Mouse (Mus musculus): ENCODE measurements at regions not wholly inside any gene's neighbourhood (a gene's known extent, or its start where the extent isn't known, plus 50 kb on each side); places are given as distances from the start of the nearest gene placed in this dataset.

DNA sequence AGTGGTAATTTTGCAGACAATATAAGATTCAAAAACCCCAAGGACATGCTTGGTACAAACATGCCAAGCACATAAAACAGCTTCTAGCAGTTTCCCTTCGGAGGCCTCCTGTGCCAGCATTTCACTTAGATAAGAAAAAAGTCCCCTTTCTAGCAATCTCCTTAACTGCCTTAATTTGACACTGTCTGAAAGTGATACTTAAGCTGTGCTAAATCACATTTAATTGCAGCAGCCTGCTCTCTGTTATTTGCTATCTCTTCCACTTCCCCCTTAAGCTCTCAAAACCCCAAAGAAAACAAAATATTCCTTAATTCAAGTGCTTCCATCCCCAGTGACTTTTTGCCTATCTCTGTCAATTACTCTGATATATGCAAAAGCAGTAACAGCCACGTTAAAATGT is 86.9 kb upstream of the Prokr2 start:
- DNase-seq (ENCODE audit: low spot score) (no peak), ATAC-seq (ENCODE audit: low FRiP score, low read depth) (no peak)
- no peak overlapping the region for H3K4me2 ChIP-seq (replicated peaks; ENCODE audit: low read depth, low read length, severe bottlenecking)
- H3K4me1 ChIP-seq (ENCODE audit: control insufficient read depth, insufficient read depth, low read length) = no peaks in the 10 kb centered on the region
- TF ChIP-seq POLR2A (IDR thresholded peaks at IDR 0.05; ENCODE audit: borderline replicate concordance, extremely low read depth, insufficient read depth, insufficient read length) = no peak
- H3K27me3 ChIP-seq (ENCODE audit: control insufficient read depth, insufficient read depth, low read length) = no peaks in the 10 kb centered on the region
- no peak overlapping the region for H3K9ac ChIP-seq (ENCODE audit: low read depth, low read length, severe bottlenecking)
- no peak overlapping the region for H3K4me3 ChIP-seq (replicated peaks; ENCODE audit: low read length)
- 19% methylated on average over 2 of the region's 2 CpGs for WGBS
- no peaks in the 10 kb centered on the region for H3K9me3 ChIP-seq (ENCODE audit: control insufficient read depth, low read length)
- no peak overlapping the region for H3K27ac ChIP-seq (replicated peaks; ENCODE audit: low read depth, low read length)
- H3K36me3 ChIP-seq (ENCODE audit: control insufficient read depth, insufficient read depth, low read length) = no peaks in the 10 kb centered on the region

GRCm38 (mm10) chr2:132468957-132469642 is 83.9 kb upstream of the Prokr2 start:
- DNase-seq (ENCODE audit: low spot score) (no peak), ATAC-seq (ENCODE audit: low FRiP score, low read depth) (no peak)
- Histone ChIP-seq H3K27me3 (ENCODE audit: control insufficient read depth, insufficient read depth, low read length) (no peaks in the 10 kb centered on the region), H3K9me3 (ENCODE audit: control insufficient read depth, low read length) (no peaks in the 10 kb centered on the region), H3K36me3 (ENCODE audit: control insufficient read depth, insufficient read depth, low read length) (no peaks in the 10 kb centered on the region), H3K4me1 (ENCODE audit: control insufficient read depth, insufficient read depth, low read length) (no peaks in the 10 kb centered on the region), H3K4me3 (replicated peaks; ENCODE audit: low read length) (no peak overlapping the region), H3K9ac (ENCODE audit: low read depth, low read length, severe bottlenecking) (no peak overlapping the region), H3K4me2 (replicated peaks; ENCODE audit: low read depth, low read length, severe bottlenecking) (no peak overlapping the region), H3K27ac (replicated peaks; ENCODE audit: low read depth, low read length) (no peak overlapping the region)
- TF ChIP-seq POLR2A (IDR thresholded peaks at IDR 0.05; ENCODE audit: borderline replicate concordance, extremely low read depth, insufficient read depth, insufficient read length) = no peak
- 85% methylated on average over 9 of the region's 9 CpGs for WGBS

GRCm38 (mm10) chr2:132455029-132455428 is 69.8 kb upstream of the Prokr2 start:
- Histone ChIP-seq H3K36me3 (ENCODE audit: control insufficient read depth, insufficient read depth, low read length) (no peaks in the 10 kb centered on the region), H3K27me3 (ENCODE audit: control insufficient read depth, insufficient read depth, low read length) (no peaks in the 10 kb centered on the region), H3K4me1 (ENCODE audit: control insufficient read depth, insufficient read depth, low read length) (no peaks in the 10 kb centered on the region), H3K27ac (replicated peaks; ENCODE audit: low read depth, low read length) (no peak overlapping the region), H3K9me3 (ENCODE audit: control insufficient read depth, low read length) (no peaks in the 10 kb centered on the region), H3K4me2 (replicated peaks; ENCODE audit: low read depth, low read length, severe bottlenecking) (no peak overlapping the region), H3K9ac (ENCODE audit: low read depth, low read length, severe bottlenecking) (no peak overlapping the region), H3K4me3 (replicated peaks; ENCODE audit: low read length) (no peak overlapping the region)
- DNase-seq (ENCODE audit: low spot score) (no peak), ATAC-seq (ENCODE audit: low FRiP score, low read depth) (no peak)
- WGBS = 89% methylated on average over 1 of the region's 1 CpGs
- TF ChIP-seq POLR2A (IDR thresholded peaks at IDR 0.05; ENCODE audit: borderline replicate concordance, extremely low read depth, insufficient read depth, insufficient read length) = no peak

DNA sequence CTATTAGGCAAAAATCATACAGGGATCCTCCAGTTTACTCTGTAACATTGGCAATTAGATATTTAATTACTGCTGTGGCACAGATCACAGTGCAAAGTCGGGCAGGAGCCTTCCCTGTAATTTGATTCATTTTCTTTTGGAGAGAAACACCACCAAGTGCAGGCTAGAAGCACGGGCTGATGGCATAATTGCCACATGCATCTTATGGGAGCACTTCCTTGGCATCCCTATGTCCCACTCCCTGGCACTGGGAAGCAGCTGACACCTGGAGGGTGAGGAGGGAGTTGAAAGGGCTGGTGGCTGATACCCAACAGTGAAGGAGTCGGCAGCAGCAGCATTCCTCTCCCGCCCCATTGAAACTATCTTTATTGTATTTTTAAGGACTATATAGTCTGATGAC is 64.1 kb upstream of the Prokr2 start:
- no peak for ATAC-seq (ENCODE audit: low FRiP score, low read depth)
- no peak overlapping the region for H3K4me3 ChIP-seq (replicated peaks; ENCODE audit: low read length)
- H3K27me3 ChIP-seq (ENCODE audit: control insufficient read depth, insufficient read depth, low read length) = no peaks in the 10 kb centered on the region
- no peak for DNase-seq (ENCODE audit: low spot score)
- no peak for TF ChIP-seq POLR2A (IDR thresholded peaks at IDR 0.05; ENCODE audit: borderline replicate concordance, extremely low read depth, insufficient read depth, insufficient read length)
- H3K36me3 ChIP-seq (ENCODE audit: control insufficient read depth, insufficient read depth, low read length) = no peaks in the 10 kb centered on the region
- H3K9ac ChIP-seq (ENCODE audit: low read depth, low read length, severe bottlenecking) = no peak overlapping the region
- no peaks in the 10 kb centered on the region for H3K9me3 ChIP-seq (ENCODE audit: control insufficient read depth, low read length)
- no peak overlapping the region for H3K27ac ChIP-seq (replicated peaks; ENCODE audit: low read depth, low read length)
- H3K4me1 ChIP-seq (ENCODE audit: control insufficient read depth, insufficient read depth, low read length) = peaks cover 17% of the 10 kb centered on the region
- no peak overlapping the region for H3K4me2 ChIP-seq (replicated peaks; ENCODE audit: low read depth, low read length, severe bottlenecking)
- WGBS = 59% methylated on average over 4 of the region's 4 CpGs

GRCm38 (mm10) chr2:132447826-132448225 is 62.6 kb upstream of the Prokr2 start:
- Histone ChIP-seq H3K9ac (ENCODE audit: low read depth, low read length, severe bottlenecking) (no peak overlapping the region), H3K4me1 (ENCODE audit: control insufficient read depth, insufficient read depth, low read length) (peaks cover 17% of the 10 kb centered on the region), H3K4me3 (replicated peaks; ENCODE audit: low read length) (no peak overlapping the region), H3K36me3 (ENCODE audit: control insufficient read depth, insufficient read depth, low read length) (no peaks in the 10 kb centered on the region), H3K4me2 (replicated peaks; ENCODE audit: low read depth, low read length, severe bottlenecking) (no peak overlapping the region), H3K27ac (replicated peaks; ENCODE audit: low read depth, low read length) (no peak overlapping the region), H3K9me3 (ENCODE audit: control insufficient read depth, low read length) (no peaks in the 10 kb centered on the region), H3K27me3 (ENCODE audit: control insufficient read depth, insufficient read depth, low read length) (no peaks in the 10 kb centered on the region)
- TF ChIP-seq POLR2A (IDR thresholded peaks at IDR 0.05; ENCODE audit: borderline replicate concordance, extremely low read depth, insufficient read depth, insufficient read length) = no peak
- 54% methylated on average over 3 of the region's 3 CpGs for WGBS
- ATAC-seq (ENCODE audit: low FRiP score, low read depth) (no peak), DNase-seq (ENCODE audit: low spot score) (no peak)

Data from limb, embryonic 14.5 days (tissue).